Comparison of ENCODE assay signal across 14 mouse cellular contexts in genomic region chr12:30092081-30092480, GRCm38 (mm10). TPM values are rescaled to one million over a fixed set of nuclear protein-coding genes. Genes with fewer than 3 reads are reported as not detected.
DNase-seq lines count a peak whose midpoint lies in the region; ATAC-seq and TF ChIP-seq lines count a peak whose summit lies in the region.
"Had no signal": no experiment of that assay in that cellular context is flagged by ENCODE, and none has a peak within 500 bp of the region (broad histone marks: within the 10 kb centered on the region; RNA-seq: fewer than 3 reads in every experiment).

No protein-coding gene starts in this region.

- H3K79me2 ChIP-seq in heart, adult 2 months (replicated peaks; ENCODE audit: control insufficient read depth, insufficient read depth, low read length), result no peaks in the 10 kb centered on the region

- no peak overlapping the region for H3K4me2 ChIP-seq in neural tube, embryonic 15.5 days
- H3K4me2 ChIP-seq: limb, embryonic 15.5 days had no signal

- H3K27me3 ChIP-seq in heart, adult 2 months (ENCODE audit: control insufficient read depth, insufficient read depth, low read length), result no peaks in the 10 kb centered on the region
- no peaks in the 10 kb centered on the region for H3K27me3 ChIP-seq in heart, embryonic 10.5 days (ENCODE audit: insufficient read depth, poor library complexity, severe bottlenecking)
- H3K27me3 ChIP-seq in neural tube, embryonic 15.5 days (replicated peaks), result no peaks in the 10 kb centered on the region
- H3K27me3 ChIP-seq: limb, embryonic 15.5 days had no signal

- no peak for TF ChIP-seq EP300 in heart, adult 2 months (IDR thresholded peaks at IDR 0.05; ENCODE audit: insufficient read depth, low read depth, low read length)

- ATAC-seq in cerebellum, adult (ENCODE audit: insufficient number of reproducible peaks, low FRiP score, low TSS enrichment), result peak; percentile 40; the same call in 1 of the 2 replicates
- ATAC-seq in neural tube, embryonic 15.5 days (ENCODE audit: low FRiP score), result no peak
- no peak for ATAC-seq in activated CD4-positive, CD25-positive, alpha-beta regulatory T cell, adult 4 months
- ATAC-seq: lung, postnatal 0 days; midbrain, embryonic 16.5 days had no signal

- no peak overlapping the region for H3K4me3 ChIP-seq in heart, adult 2 months
- H3K4me3 ChIP-seq in heart, embryonic 10.5 days, result no peak overlapping the region
- H3K4me3 ChIP-seq in neural tube, embryonic 15.5 days (replicated peaks), result no peak overlapping the region
- H3K4me3 ChIP-seq: limb, embryonic 15.5 days had no signal

- intact Hi-C loops in heart, adult 2 months (cut with DNase I), result no loop called here

- 54% methylated on average over 5 of the region's 5 CpGs for WGBS in heart, adult 2 months
- WGBS in heart, embryonic 10.5 days, result 88% methylated on average over 5 of the region's 5 CpGs
- 95% methylated on average over 5 of the region's 5 CpGs for WGBS in neural tube, embryonic 15.5 days

- TF ChIP-seq POLR2A in heart, adult 2 months (IDR thresholded peaks at IDR 0.05; ENCODE audit: insufficient read depth, low read depth, low read length), result no peak

- H3K9me3 ChIP-seq in heart, embryonic 10.5 days, result no peaks in the 10 kb centered on the region
- H3K9me3 ChIP-seq in neural tube, embryonic 15.5 days (replicated peaks), result no peaks in the 10 kb centered on the region
- H3K9me3 ChIP-seq: limb, embryonic 15.5 days had no signal

- no peak for DNase-seq in cerebellum, adult 11 months
- peak; percentile 26 to 48 for DNase-seq in heart, adult 2 months
- DNase-seq in heart, embryonic 10.5 days (ENCODE audit: low spot score), result no peak
- DNase-seq in cerebellum, adult 8-10 months, result peak; percentile 2
- DNase-seq in heart, postnatal 4 days, result peak; percentile 38

- no peaks in the 10 kb centered on the region for H3K36me3 ChIP-seq in heart, adult 2 months (ENCODE audit: control insufficient read depth, insufficient read depth, low read length)
- no peaks in the 10 kb centered on the region for H3K36me3 ChIP-seq in heart, embryonic 10.5 days
- H3K36me3 ChIP-seq in neural tube, embryonic 15.5 days, result no peaks in the 10 kb centered on the region
- H3K36me3 ChIP-seq: limb, embryonic 15.5 days had no signal

- no peak for TF ChIP-seq CTCF in heart, adult 2 months (IDR thresholded peaks at IDR 0.05)

- no peak overlapping the region for H3K27ac ChIP-seq in heart, adult 2 months
- H3K27ac ChIP-seq in heart, embryonic 10.5 days, result no peak overlapping the region
- H3K27ac ChIP-seq in neural tube, embryonic 15.5 days (replicated peaks), result no peak overlapping the region
- H3K27ac ChIP-seq: limb, embryonic 15.5 days had no signal

- no peak overlapping the region for H3K9ac ChIP-seq in heart, adult 2 months (ENCODE audit: low read depth, low read length)
- H3K9ac ChIP-seq in neural tube, embryonic 15.5 days (replicated peaks), result no peak overlapping the region
- H3K9ac ChIP-seq: limb, embryonic 15.5 days had no signal

- H3K4me1 ChIP-seq in heart, adult 2 months (ENCODE audit: control insufficient read depth, insufficient read depth, low read length), result no peaks in the 10 kb centered on the region
- H3K4me1 ChIP-seq in heart, embryonic 10.5 days, result no peaks in the 10 kb centered on the region
- 0 out of 2 replicates have a peak, but pooled peaks cover 4% of the 10 kb centered on the region for H3K4me1 ChIP-seq in neural tube, embryonic 15.5 days
- H3K4me1 ChIP-seq: limb, embryonic 15.5 days had no signal

RNA-seq across cellular contexts. Expression of gene Tpo, which starts 40.3 kb away (rescaled TPM):
- not detected for total RNA-seq in heart, adult 2 months (2021)
- not detected in 2 replicates for polyA plus RNA-seq in heart, adult 2 months (2012; rRNA removed)
- not detected in 2 replicates for polyA plus RNA-seq in heart, embryonic 10.5 days (2016; fragmentation: Nextera tagmentation; extraction: Ambion mirVana)
- not detected for total RNA-seq in heart, postnatal 4 days (2021)
- 0.19 and 0.27 TPM in 2 replicates for polyA plus RNA-seq in neural tube, embryonic 15.5 days (2015; fragmentation: Nextera tagmentation; extraction: Ambion mirVana)
- polyA plus RNA-seq in activated CD4-positive, CD25-positive, alpha-beta regulatory T cell, adult 4 months (2017; shearing (Covaris generic)), result not detected
- total RNA-seq: common myeloid progenitor, adult 5-6 weeks; neutrophil, adult 5-6 weeks had no signal
- polyA plus RNA-seq: heart, embryonic 14.5 days; limb, embryonic 15.5 days; lung, postnatal 0 days had no signal

Comparison
In these comparisons a context has a peak if more than half of its experiments do, and no peak if none do; other contexts are left out.
1. DNase-seq: peak in heart, adult 2 months (2 of 2), cerebellum, adult 8-10 months (single experiment) and heart, postnatal 4 days (single experiment); none in cerebellum, adult 11 months (single experiment) and heart, embryonic 10.5 days (single experiment).